Mouse (Mus musculus): ENCODE results near the gene Sparcl1. TPM values are rescaled to one million over a fixed set of nuclear protein-coding genes. Genes with fewer than 3 reads are reported as not detected.

Gene Sparcl1
- polyA plus RNA-seq, 1 experiment from 2014 or later = 183 TPM

DNA sequence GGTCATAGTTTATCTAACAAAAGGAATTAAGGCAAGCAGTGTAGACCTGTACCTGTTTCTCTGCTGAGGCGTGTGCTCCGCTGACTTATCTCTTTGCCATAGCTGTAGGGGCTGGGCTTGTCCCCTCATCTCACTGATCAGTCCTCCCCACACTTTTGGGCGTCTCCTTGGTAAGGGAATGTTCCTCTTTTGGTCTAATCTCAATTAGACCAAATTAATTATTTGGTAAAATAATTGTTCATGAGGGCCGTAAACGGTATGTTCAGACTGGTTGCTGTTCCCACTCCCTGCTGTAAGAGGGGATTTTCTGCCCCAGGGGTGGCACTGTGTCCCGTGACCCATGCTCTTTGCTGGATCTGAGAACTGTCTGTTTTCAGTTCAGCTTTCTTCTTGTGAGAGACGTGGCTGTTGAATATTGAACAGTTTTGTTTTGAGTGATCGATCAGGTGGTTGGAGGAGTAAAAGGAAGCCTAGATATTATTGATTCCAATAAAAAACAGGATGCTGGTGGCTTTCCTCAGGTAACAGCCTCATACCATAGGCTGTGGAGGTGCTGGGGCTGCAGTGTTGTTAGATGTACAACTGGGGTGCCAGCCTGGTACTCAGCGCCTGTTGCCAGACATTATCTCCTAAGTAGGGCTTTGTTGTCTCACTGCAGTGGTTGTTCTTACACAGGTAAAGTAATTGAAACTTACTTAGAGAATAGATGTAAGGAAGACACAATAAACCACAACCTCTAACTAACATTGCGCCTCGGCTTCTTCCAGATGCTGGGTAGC is 50.6 kb downstream of the Sparcl1 start:
- Histone ChIP-seq H3K27ac (ENCODE audit: low read depth) (no peak overlapping the region), H3K4me3 (ENCODE audit: low read depth, low read length) (no peak overlapping the region), H3K36me3 (ENCODE audit: control insufficient read depth, insufficient read depth, low read length) (peaks cover 61% of the 10 kb centered on the region), H3K9me3 (ENCODE audit: control insufficient read depth, low read length) (no peaks in the 10 kb centered on the region), H3K9ac (ENCODE audit: low read length) (no peak overlapping the region), H3K4me1 (replicated peaks; ENCODE audit: control insufficient read depth, insufficient read depth, low read length) (no peaks in the 10 kb centered on the region), H3K4me2 (ENCODE audit: low read length) (no peak overlapping the region), H3K27me3 (replicated peaks; ENCODE audit: control insufficient read depth, insufficient read depth, low read length) (no peaks in the 10 kb centered on the region)
- ATAC-seq (replicated peaks; ENCODE audit: low FRiP score, low TSS enrichment, low read depth) (no peak), DNase-seq (ENCODE audit: low spot score) (no peak)
- WGBS = 88% methylated on average over 11 of the region's 11 CpGs

GRCm38 (mm10) chr5:104061936-104062772 is 51.4 kb downstream of the Sparcl1 start:
- H3K9me3 ChIP-seq (ENCODE audit: control insufficient read depth, low read length) = no peaks in the 10 kb centered on the region
- H3K9ac ChIP-seq (ENCODE audit: low read length) = no peak overlapping the region
- H3K27me3 ChIP-seq (replicated peaks; ENCODE audit: control insufficient read depth, insufficient read depth, low read length) = no peaks in the 10 kb centered on the region
- H3K4me1 ChIP-seq (replicated peaks; ENCODE audit: control insufficient read depth, insufficient read depth, low read length) = no peaks in the 10 kb centered on the region
- no peak overlapping the region for H3K27ac ChIP-seq (ENCODE audit: low read depth)
- ATAC-seq (replicated peaks; ENCODE audit: low FRiP score, low TSS enrichment, low read depth) = no peak
- H3K4me3 ChIP-seq (ENCODE audit: low read depth, low read length) = no peak overlapping the region
- 87% methylated on average over 13 of the region's 13 CpGs for WGBS
- no peak for DNase-seq (ENCODE audit: low spot score)
- no peak overlapping the region for H3K4me2 ChIP-seq (ENCODE audit: low read length)
- H3K36me3 ChIP-seq (ENCODE audit: control insufficient read depth, insufficient read depth, low read length) = peaks cover 64% of the 10 kb centered on the region

GRCm38 (mm10) chr5:104060429-104060828 is 53.1 kb downstream of the Sparcl1 start:
- Histone ChIP-seq H3K4me3 (ENCODE audit: low read depth, low read length) (no peak overlapping the region), H3K9me3 (ENCODE audit: control insufficient read depth, low read length) (no peaks in the 10 kb centered on the region), H3K4me2 (ENCODE audit: low read length) (no peak overlapping the region), H3K27ac (ENCODE audit: low read depth) (no peak overlapping the region), H3K27me3 (replicated peaks; ENCODE audit: control insufficient read depth, insufficient read depth, low read length) (no peaks in the 10 kb centered on the region), H3K9ac (ENCODE audit: low read length) (no peak overlapping the region), H3K36me3 (ENCODE audit: control insufficient read depth, insufficient read depth, low read length) (peaks cover 66% of the 10 kb centered on the region), H3K4me1 (replicated peaks; ENCODE audit: control insufficient read depth, insufficient read depth, low read length) (no peaks in the 10 kb centered on the region)
- ATAC-seq (replicated peaks; ENCODE audit: low FRiP score, low TSS enrichment, low read depth) (no peak), DNase-seq (ENCODE audit: low spot score) (no peak)
- WGBS = 87% methylated on average over 5 of the region's 5 CpGs

GRCm38 (mm10) chr5:104059628-104060027 is 53.9 kb downstream of the Sparcl1 start:
- Histone ChIP-seq H3K27ac (ENCODE audit: low read depth) (peak overlapping the region; percentile 38; the same call in 1 of the 2 replicates), H3K27me3 (replicated peaks; ENCODE audit: control insufficient read depth, insufficient read depth, low read length) (no peaks in the 10 kb centered on the region), H3K4me3 (ENCODE audit: low read depth, low read length) (no peak overlapping the region), H3K36me3 (ENCODE audit: control insufficient read depth, insufficient read depth, low read length) (peaks cover 60% of the 10 kb centered on the region), H3K9ac (ENCODE audit: low read length) (no peak overlapping the region), H3K4me2 (ENCODE audit: low read length) (no peak overlapping the region), H3K9me3 (ENCODE audit: control insufficient read depth, low read length) (no peaks in the 10 kb centered on the region), H3K4me1 (replicated peaks; ENCODE audit: control insufficient read depth, insufficient read depth, low read length) (no peaks in the 10 kb centered on the region)
- DNase-seq (ENCODE audit: low spot score) = no peak
- 50% methylated on average over 9 of the region's 9 CpGs for WGBS
- ATAC-seq (replicated peaks; ENCODE audit: low FRiP score, low TSS enrichment, low read depth) = no peak

GRCm38 (mm10) chr5:104058021-104058420 is 55.5 kb downstream of the Sparcl1 start:
- no peaks in the 10 kb centered on the region for H3K9me3 ChIP-seq (ENCODE audit: control insufficient read depth, low read length)
- WGBS = 68% methylated on average over 15 of the region's 15 CpGs
- DNase-seq (ENCODE audit: low spot score) (peak; percentile 69), ATAC-seq (replicated peaks; ENCODE audit: low FRiP score, low TSS enrichment, low read depth) (no peak)
- no peak overlapping the region for H3K4me2 ChIP-seq (ENCODE audit: low read length)
- no peak overlapping the region for H3K27ac ChIP-seq (ENCODE audit: low read depth)
- no peak overlapping the region for H3K9ac ChIP-seq (ENCODE audit: low read length)
- no peak overlapping the region for H3K4me3 ChIP-seq (ENCODE audit: low read depth, low read length)
- peaks cover 47% of the 10 kb centered on the region for H3K36me3 ChIP-seq (ENCODE audit: control insufficient read depth, insufficient read depth, low read length)
- no peaks in the 10 kb centered on the region for H3K4me1 ChIP-seq (replicated peaks; ENCODE audit: control insufficient read depth, insufficient read depth, low read length)
- no peaks in the 10 kb centered on the region for H3K27me3 ChIP-seq (replicated peaks; ENCODE audit: control insufficient read depth, insufficient read depth, low read length)

DNA sequence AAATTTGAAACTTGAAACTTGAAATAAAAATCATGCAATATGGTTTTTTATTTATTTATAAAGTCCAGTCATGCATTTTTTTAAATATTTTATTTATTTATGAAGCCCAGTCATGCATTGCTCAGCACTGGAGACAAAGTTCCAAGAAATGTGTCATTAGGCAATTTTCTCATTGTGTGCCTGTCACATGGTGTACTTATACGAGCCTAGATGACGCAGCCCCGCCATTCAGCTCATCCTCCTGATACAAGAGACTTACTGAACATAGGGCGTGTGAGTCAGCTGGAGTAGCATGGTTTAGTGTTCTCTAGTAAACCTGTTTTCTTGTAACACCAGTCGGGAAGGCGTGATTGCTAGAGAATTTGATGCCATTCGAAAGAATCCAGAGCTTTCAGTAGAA is 57.2 kb downstream of the Sparcl1 start:
- no peak overlapping the region for H3K4me3 ChIP-seq (ENCODE audit: low read depth, low read length)
- H3K36me3 ChIP-seq (ENCODE audit: control insufficient read depth, insufficient read depth, low read length) = peaks cover 50% of the 10 kb centered on the region
- no peaks in the 10 kb centered on the region for H3K9me3 ChIP-seq (ENCODE audit: control insufficient read depth, low read length)
- WGBS = 91% methylated on average over 7 of the region's 7 CpGs
- H3K4me1 ChIP-seq (replicated peaks; ENCODE audit: control insufficient read depth, insufficient read depth, low read length) = no peaks in the 10 kb centered on the region
- no peak overlapping the region for H3K9ac ChIP-seq (ENCODE audit: low read length)
- DNase-seq (ENCODE audit: low spot score) (no peak), ATAC-seq (replicated peaks; ENCODE audit: low FRiP score, low TSS enrichment, low read depth) (no peak)
- no peak overlapping the region for H3K4me2 ChIP-seq (ENCODE audit: low read length)
- H3K27me3 ChIP-seq (replicated peaks; ENCODE audit: control insufficient read depth, insufficient read depth, low read length) = no peaks in the 10 kb centered on the region
- H3K27ac ChIP-seq (ENCODE audit: low read depth) = no peak overlapping the region

GRCm38 (mm10) chr5:104055816-104056215 is 57.7 kb downstream of the Sparcl1 start:
- H3K4me2 ChIP-seq (ENCODE audit: low read length) = no peak overlapping the region
- no peak overlapping the region for H3K27ac ChIP-seq (ENCODE audit: low read depth)
- peaks cover 50% of the 10 kb centered on the region for H3K36me3 ChIP-seq (ENCODE audit: control insufficient read depth, insufficient read depth, low read length)

GRCm38 (mm10) chr5:104054938-104055337 is 58.6 kb downstream of the Sparcl1 start:
- 95% methylated on average over 4 of the region's 4 CpGs for WGBS
- Histone ChIP-seq H3K4me2 (ENCODE audit: low read length) (no peak overlapping the region), H3K27ac (ENCODE audit: low read depth) (no peak overlapping the region), H3K4me1 (replicated peaks; ENCODE audit: control insufficient read depth, insufficient read depth, low read length) (no peaks in the 10 kb centered on the region), H3K9ac (ENCODE audit: low read length) (no peak overlapping the region), H3K4me3 (ENCODE audit: low read depth, low read length) (no peak overlapping the region), H3K9me3 (ENCODE audit: control insufficient read depth, low read length) (no peaks in the 10 kb centered on the region), H3K36me3 (ENCODE audit: control insufficient read depth, insufficient read depth, low read length) (peaks cover 46% of the 10 kb centered on the region), H3K27me3 (replicated peaks; ENCODE audit: control insufficient read depth, insufficient read depth, low read length) (no peaks in the 10 kb centered on the region)
- ATAC-seq (replicated peaks; ENCODE audit: low FRiP score, low TSS enrichment, low read depth) (no peak), DNase-seq (ENCODE audit: low spot score) (no peak)

More at GRCm38 (mm10) chr5:104055816-104056215, 57.7 kb downstream of the Sparcl1 start:
- no peaks in the 10 kb centered on the region for H3K27me3 ChIP-seq (replicated peaks; ENCODE audit: control insufficient read depth, insufficient read depth, low read length)
- ATAC-seq (replicated peaks; ENCODE audit: low FRiP score, low TSS enrichment, low read depth) (no peak), DNase-seq (ENCODE audit: low spot score) (no peak)
- H3K9ac ChIP-seq (ENCODE audit: low read length) = no peak overlapping the region
- WGBS = 88% methylated on average over 4 of the region's 4 CpGs
- no peaks in the 10 kb centered on the region for H3K9me3 ChIP-seq (ENCODE audit: control insufficient read depth, low read length)
- H3K4me1 ChIP-seq (replicated peaks; ENCODE audit: control insufficient read depth, insufficient read depth, low read length) = no peaks in the 10 kb centered on the region
- H3K4me3 ChIP-seq (ENCODE audit: low read depth, low read length) = no peak overlapping the region

All from intestine, embryonic 14.5 days (tissue).